Mouse (Mus musculus): ENCODE measurements at regions not wholly inside any gene's neighbourhood (a gene's known extent, or its start where the extent isn't known, plus 50 kb on each side); places are given as distances from the start of the nearest gene placed in this dataset.
A peak's percentile ranks its signal among the peaks of the same experiment; 100 is the strongest.

DNA sequence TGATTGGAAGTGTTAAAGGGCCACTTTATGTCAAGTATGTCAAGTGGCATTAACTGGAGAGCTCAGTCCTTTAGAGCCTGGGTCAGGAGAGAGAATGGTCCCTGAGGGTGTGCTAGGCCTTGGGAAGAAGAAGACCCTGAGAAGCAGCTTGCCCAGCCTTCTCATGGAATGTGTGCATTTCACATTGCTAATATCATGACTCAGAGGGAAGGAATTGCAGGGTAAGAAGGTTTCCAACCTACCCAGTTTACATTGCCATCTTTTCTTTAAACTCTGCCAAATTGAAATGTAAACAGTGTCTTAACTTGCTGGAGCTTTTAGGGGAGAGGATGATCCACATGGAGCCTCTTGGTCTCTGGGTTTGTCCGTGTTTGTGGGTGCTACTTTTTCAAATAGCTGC, 117.9 kb upstream of the Sesn3 start:
- Histone ChIP-seq H3K4me3 (no peak overlapping the region), H3K27me3 (no peaks in the 10 kb centered on the region), H3K9ac (no peak overlapping the region), H3K4me1 (peaks cover 15% of the 10 kb centered on the region), H3K9me3 (no peaks in the 10 kb centered on the region), H3K36me3 (no peaks in the 10 kb centered on the region), H3K27ac (no peak overlapping the region), H3K4me2 (replicated peaks) (no peak overlapping the region)
- WGBS, result 62% methylated on average over 1 of the region's 1 CpGs
- no peak for ATAC-seq (ENCODE audit: insufficient number of reproducible peaks, insufficient read depth, low FRiP score, low TSS enrichment)

- Histone ChIP-seq H3K9ac (no peak overlapping the region), H3K4me3 (no peak overlapping the region), H3K4me1 (peaks cover 15% of the 10 kb centered on the region), H3K9me3 (no peaks in the 10 kb centered on the region; the same call in 1 of the 2 replicates), H3K27me3 (no peaks in the 10 kb centered on the region), H3K4me2 (replicated peaks) (no peak overlapping the region), H3K36me3 (no peaks in the 10 kb centered on the region), H3K27ac (peak overlapping the region; percentile 26)
- 17% methylated on average over 9 of the region's 9 CpGs for WGBS
- peak; percentile 86 for ATAC-seq (ENCODE audit: insufficient number of reproducible peaks, insufficient read depth, low FRiP score, low TSS enrichment)
Measured at GRCm38 (mm10) chr9:14158096-14158837, 116.6 kb upstream of the Sesn3 start.

- Histone ChIP-seq H3K4me3 (no peak overlapping the region), H3K27me3 (no peaks in the 10 kb centered on the region), H3K9me3 (peaks cover 3% of the 10 kb centered on the region; the same call in 1 of the 2 replicates), H3K4me2 (replicated peaks) (no peak overlapping the region), H3K9ac (no peak overlapping the region), H3K36me3 (no peaks in the 10 kb centered on the region), H3K4me1 (peaks cover 15% of the 10 kb centered on the region), H3K27ac (no peak overlapping the region)
- 93% methylated on average over 1 of the region's 1 CpGs for WGBS
- no peak for ATAC-seq (ENCODE audit: insufficient number of reproducible peaks, insufficient read depth, low FRiP score, low TSS enrichment)
Measured at GRCm38 (mm10) chr9:14160207-14160606, 114.7 kb upstream of the Sesn3 start.

- Histone ChIP-seq H3K4me3 (no peak overlapping the region), H3K9me3 (no peaks in the 10 kb centered on the region), H3K9ac (no peak overlapping the region), H3K4me2 (replicated peaks) (no peak overlapping the region), H3K4me1 (peaks cover 42% of the 10 kb centered on the region), H3K27ac (no peak overlapping the region), H3K27me3 (no peaks in the 10 kb centered on the region), H3K36me3 (no peaks in the 10 kb centered on the region)
- 64% methylated on average over 2 of the region's 2 CpGs for WGBS
- ATAC-seq (ENCODE audit: insufficient number of reproducible peaks, insufficient read depth, low FRiP score, low TSS enrichment), result no peak
Measured at GRCm38 (mm10) chr9:14171589-14172240, 103.2 kb upstream of the Sesn3 start.

GRCm38 (mm10) chr9:14173631-14174323, 101.1 kb upstream of the Sesn3 start:
- WGBS, result 13% methylated on average over 11 of the region's 11 CpGs
- H3K4me1 ChIP-seq, result peaks cover 46% of the 10 kb centered on the region
- H3K9me3 ChIP-seq, result no peaks in the 10 kb centered on the region
- H3K4me3 ChIP-seq, result no peak overlapping the region
- peak; percentile 85 for ATAC-seq (ENCODE audit: insufficient number of reproducible peaks, insufficient read depth, low FRiP score, low TSS enrichment)
- peak overlapping the region; percentile 95 for H3K27ac ChIP-seq
- H3K36me3 ChIP-seq, result no peaks in the 10 kb centered on the region
- H3K27me3 ChIP-seq, result no peaks in the 10 kb centered on the region
- peak overlapping the region; percentile 13; the same call in 1 of the 2 replicates for H3K4me2 ChIP-seq (replicated peaks)
- no peak overlapping the region for H3K9ac ChIP-seq

GRCm38 (mm10) chr9:14174324-14175040, 100.4 kb upstream of the Sesn3 start:
- no peak overlapping the region for H3K4me3 ChIP-seq
- H3K4me2 ChIP-seq (replicated peaks), result peak overlapping the region; percentile 19; the same call in 1 of the 2 replicates
- peaks cover 46% of the 10 kb centered on the region for H3K4me1 ChIP-seq

DNA sequence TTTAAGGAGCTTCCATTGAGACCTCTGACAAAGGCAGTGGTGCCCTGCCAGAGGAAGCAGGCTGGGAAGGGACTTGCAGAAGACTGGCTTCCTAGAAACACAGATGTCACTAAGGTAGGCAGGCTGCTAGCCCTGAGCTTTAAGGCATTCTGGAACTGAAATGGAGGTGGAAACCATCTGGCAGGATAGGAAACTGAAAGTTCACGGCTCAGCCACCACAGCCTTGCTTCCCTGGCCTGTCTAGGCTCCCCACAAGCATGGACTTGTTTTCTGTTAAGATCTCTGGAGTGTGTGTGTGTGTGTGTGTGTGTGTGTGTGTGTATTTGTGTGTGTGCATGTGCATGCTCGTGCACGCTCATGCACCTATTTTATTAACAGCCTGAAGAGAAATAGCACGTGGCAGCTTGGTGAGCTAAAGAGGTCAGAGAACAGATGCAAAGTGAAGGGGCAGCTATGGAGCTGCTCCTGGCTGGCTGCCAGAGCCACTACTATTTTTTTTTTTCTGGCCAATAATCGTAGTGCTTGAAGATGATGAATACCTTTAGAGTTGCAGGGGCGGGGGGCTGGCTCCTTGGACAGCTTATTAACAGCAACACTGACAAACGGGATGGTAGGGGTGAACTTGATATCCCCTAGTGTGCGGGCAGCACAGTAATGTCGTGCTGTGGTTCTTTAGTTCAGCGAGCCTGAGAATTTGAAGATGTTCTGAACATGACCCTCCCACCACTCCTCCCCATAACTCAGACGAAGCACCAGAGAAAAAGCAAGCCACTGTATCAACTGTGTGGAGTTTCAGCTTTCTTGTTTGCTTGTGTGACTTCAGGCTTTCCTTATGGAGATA, 99.6 kb upstream of the Sesn3 start:
- no peaks in the 10 kb centered on the region for H3K36me3 ChIP-seq
- no peaks in the 10 kb centered on the region for H3K9me3 ChIP-seq
- peak overlapping the region; percentile 95 for H3K27ac ChIP-seq
- H3K4me3 ChIP-seq, result no peak overlapping the region
- 11% methylated on average over 11 of the region's 11 CpGs for WGBS
- no peak overlapping the region for H3K9ac ChIP-seq
- peak; percentile 41; the same call in 1 of the 2 replicates for ATAC-seq (ENCODE audit: insufficient number of reproducible peaks, insufficient read depth, low FRiP score, low TSS enrichment)
- H3K4me2 ChIP-seq (replicated peaks), result peak overlapping the region; percentile 19; the same call in 1 of the 2 replicates
- H3K27me3 ChIP-seq, result no peaks in the 10 kb centered on the region
- peaks cover 46% of the 10 kb centered on the region for H3K4me1 ChIP-seq

More at GRCm38 (mm10) chr9:14174324-14175040, 100.4 kb upstream of the Sesn3 start:
- H3K27me3 ChIP-seq, result no peaks in the 10 kb centered on the region
- H3K36me3 ChIP-seq, result no peaks in the 10 kb centered on the region
- H3K9me3 ChIP-seq, result no peaks in the 10 kb centered on the region
- WGBS, result 62% methylated on average over 3 of the region's 3 CpGs
- peak overlapping the region; percentile 95 for H3K27ac ChIP-seq
- no peak overlapping the region for H3K9ac ChIP-seq
- peak; percentile 67 for ATAC-seq (ENCODE audit: insufficient number of reproducible peaks, insufficient read depth, low FRiP score, low TSS enrichment)

GRCm38 (mm10) chr9:14179777-14180176, 95.1 kb upstream of the Sesn3 start:
- Histone ChIP-seq H3K4me3 (no peak overlapping the region), H3K9ac (no peak overlapping the region), H3K4me1 (peaks cover 28% of the 10 kb centered on the region), H3K36me3 (no peaks in the 10 kb centered on the region), H3K4me2 (replicated peaks) (no peak overlapping the region), H3K27ac (no peak overlapping the region), H3K9me3 (no peaks in the 10 kb centered on the region), H3K27me3 (no peaks in the 10 kb centered on the region)
- 77% methylated on average over 1 of the region's 1 CpGs for WGBS
- no peak for ATAC-seq (ENCODE audit: insufficient number of reproducible peaks, insufficient read depth, low FRiP score, low TSS enrichment)

- no peak overlapping the region for H3K27ac ChIP-seq
- no peak overlapping the region for H3K9ac ChIP-seq
- H3K4me1 ChIP-seq, result peaks cover 5% of the 10 kb centered on the region; the same call in 1 of the 2 replicates
- H3K27me3 ChIP-seq, result no peaks in the 10 kb centered on the region
- no peaks in the 10 kb centered on the region for H3K36me3 ChIP-seq
- no peak overlapping the region for H3K4me3 ChIP-seq
- H3K9me3 ChIP-seq, result no peaks in the 10 kb centered on the region
- no peak overlapping the region for H3K4me2 ChIP-seq (replicated peaks)
- WGBS, result 85% methylated on average over 4 of the region's 4 CpGs
- no peak for ATAC-seq (ENCODE audit: insufficient number of reproducible peaks, insufficient read depth, low FRiP score, low TSS enrichment)
Measured at GRCm38 (mm10) chr9:14184261-14184660, 90.6 kb upstream of the Sesn3 start.

DNA sequence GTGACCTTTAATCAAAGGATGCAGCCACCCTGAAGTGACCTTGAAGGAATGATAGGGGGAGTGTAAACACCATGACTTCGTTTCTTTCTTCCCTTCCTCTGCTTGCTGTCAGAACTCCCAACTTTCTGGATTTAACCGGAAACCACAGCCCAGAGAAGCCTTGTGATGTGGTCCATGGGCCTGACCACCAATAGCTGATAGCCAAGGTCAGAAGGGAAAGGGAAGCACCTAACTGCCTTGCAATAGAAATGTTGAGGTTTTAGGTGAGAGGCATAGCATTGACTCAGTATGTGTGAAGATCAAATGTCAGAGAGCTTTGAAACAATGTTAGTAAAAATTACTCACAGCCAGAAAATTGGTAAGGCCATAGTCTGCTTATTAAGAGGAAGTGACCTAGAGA, 89.2 kb upstream of the Sesn3 start:
- no peaks in the 10 kb centered on the region for H3K27me3 ChIP-seq
- ATAC-seq (ENCODE audit: insufficient number of reproducible peaks, insufficient read depth, low FRiP score, low TSS enrichment), result no peak
- H3K4me1 ChIP-seq, result peaks cover 7% of the 10 kb centered on the region; the same call in 1 of the 2 replicates
- H3K4me3 ChIP-seq, result no peak overlapping the region
- 70% methylated on average over 2 of the region's 2 CpGs for whole genome bisulfite sequencing
- H3K9ac ChIP-seq, result no peak overlapping the region
- no peaks in the 10 kb centered on the region for H3K36me3 ChIP-seq
- H3K27ac ChIP-seq, result no peak overlapping the region
- H3K9me3 ChIP-seq, result no peaks in the 10 kb centered on the region
- H3K4me2 ChIP-seq (replicated peaks), result no peak overlapping the region

All from embryonic facial prominence, embryonic 12.5 days (tissue).